Mouse (Mus musculus): ENCODE results near the gene Nrxn1. TPM values are rescaled to one million over a fixed set of nuclear protein-coding genes. Genes with fewer than 3 reads are reported as not detected.

Nrxn1 gene
- total RNA-seq, 2 experiments from 2014 or later: 0.42 to 3.4 TPM

GRCm38 (mm10) chr17:90817898-90818297 lies 275.0 kb downstream of the Nrxn1 start:
- no peak for ATAC-seq (replicated peaks; ENCODE audit: low FRiP score, poor library complexity, severe bottlenecking)

GRCm38 (mm10) chr17:90815306-90815705 lies 277.6 kb downstream of the Nrxn1 start:
- ATAC-seq (replicated peaks; ENCODE audit: low FRiP score, poor library complexity, severe bottlenecking): no peak

- ATAC-seq (replicated peaks; ENCODE audit: low FRiP score, poor library complexity, severe bottlenecking): no peak
Observed at GRCm38 (mm10) chr17:90813760-90814159, 279.1 kb downstream of the Nrxn1 start.

GRCm38 (mm10) chr17:90812485-90812884 lies 280.4 kb downstream of the Nrxn1 start:
- ATAC-seq (replicated peaks; ENCODE audit: low FRiP score, poor library complexity, severe bottlenecking): no peak

GRCm38 (mm10) chr17:90809197-90810163 lies 283.4 kb downstream of the Nrxn1 start:
- no peak for ATAC-seq (replicated peaks; ENCODE audit: low FRiP score, poor library complexity, severe bottlenecking)

GRCm38 (mm10) chr17:90808256-90808655 lies 284.6 kb downstream of the Nrxn1 start:
- no peak for ATAC-seq (replicated peaks; ENCODE audit: low FRiP score, poor library complexity, severe bottlenecking)

- ATAC-seq (replicated peaks; ENCODE audit: low FRiP score, poor library complexity, severe bottlenecking): no peak
Observed at GRCm38 (mm10) chr17:90807199-90807598, 285.7 kb downstream of the Nrxn1 start.

- no peak for ATAC-seq (replicated peaks; ENCODE audit: low FRiP score, poor library complexity, severe bottlenecking)
Observed at GRCm38 (mm10) chr17:90798689-90799088, 294.2 kb downstream of the Nrxn1 start.

GRCm38 (mm10) chr17:90797659-90798288 lies 295.1 kb downstream of the Nrxn1 start:
- ATAC-seq (replicated peaks; ENCODE audit: low FRiP score, poor library complexity, severe bottlenecking): no peak

- ATAC-seq (replicated peaks; ENCODE audit: low FRiP score, poor library complexity, severe bottlenecking): no peak
Observed at GRCm38 (mm10) chr17:90796974-90797373, 295.9 kb downstream of the Nrxn1 start.

- no peak for ATAC-seq (replicated peaks; ENCODE audit: low FRiP score, poor library complexity, severe bottlenecking)
Observed at GRCm38 (mm10) chr17:90788491-90789127, 304.3 kb downstream of the Nrxn1 start.

- no peak for ATAC-seq (replicated peaks; ENCODE audit: low FRiP score, poor library complexity, severe bottlenecking)
Observed at GRCm38 (mm10) chr17:90788040-90788439, 304.8 kb downstream of the Nrxn1 start.

GRCm38 (mm10) chr17:90787121-90787788 lies 305.6 kb downstream of the Nrxn1 start:
- ATAC-seq (replicated peaks; ENCODE audit: low FRiP score, poor library complexity, severe bottlenecking): no peak

GRCm38 (mm10) chr17:90780481-90780880 lies 312.4 kb downstream of the Nrxn1 start:
- no peak for ATAC-seq (replicated peaks; ENCODE audit: low FRiP score, poor library complexity, severe bottlenecking)

GRCm38 (mm10) chr17:90775397-90775796 lies 317.5 kb downstream of the Nrxn1 start:
- ATAC-seq (replicated peaks; ENCODE audit: low FRiP score, poor library complexity, severe bottlenecking): no peak

- no peak for ATAC-seq (replicated peaks; ENCODE audit: low FRiP score, poor library complexity, severe bottlenecking)
Observed at GRCm38 (mm10) chr17:90773233-90773632, 319.6 kb downstream of the Nrxn1 start.

GRCm38 (mm10) chr17:90768216-90768615 lies 324.7 kb downstream of the Nrxn1 start:
- no peak for ATAC-seq (replicated peaks; ENCODE audit: low FRiP score, poor library complexity, severe bottlenecking)

- no peak for ATAC-seq (replicated peaks; ENCODE audit: low FRiP score, poor library complexity, severe bottlenecking)
Observed at GRCm38 (mm10) chr17:90727124-90727523, 365.7 kb downstream of the Nrxn1 start.

GRCm38 (mm10) chr17:90704773-90705172 lies 388.1 kb downstream of the Nrxn1 start:
- ATAC-seq (replicated peaks; ENCODE audit: low FRiP score, poor library complexity, severe bottlenecking): no peak

GRCm38 (mm10) chr17:90702626-90703025 lies 390.2 kb downstream of the Nrxn1 start:
- ATAC-seq (replicated peaks; ENCODE audit: low FRiP score, poor library complexity, severe bottlenecking): no peak

All from erythroid progenitor cell, adult 5-6 weeks (primary cell).